Mouse (Mus musculus) heart, postnatal 0 days (tissue): ENCODE data around the gene Nr3c2. TPM values are rescaled to one million over a fixed set of nuclear protein-coding genes. Genes with fewer than 3 reads are reported as not detected.
A peak's percentile ranks its signal among the peaks of the same experiment; 100 is the strongest.

ENCODE experiments used
- ATAC-seq: fragments of 200-750 bp; cut with Nextera tagmentation; 2 replicates; pipeline ENCODE4 v1.8.0; 2017; ENCODE audit warnings: low read depth, moderate number of reproducible peaks, moderate library complexity; ENCODE audit not compliant: insufficient read depth
- DNase-seq: peaks from one replicate; pipeline ENCODE4 v3.0.0-alpha.2; 2016; ENCODE audit warnings: low spot score
- H3K27ac ChIP-seq: fragments of 300-500 bp; sonication (generic); 2 replicates; pipeline ENCODE4 v1.5.1; 2014; ENCODE audit warnings: low read depth, mild to moderate bottlenecking
- H3K27me3 ChIP-seq: fragments of 300-500 bp; sonication (generic); 2 replicates; pipeline ENCODE4 v1.6.1; 2014; ENCODE audit warnings: low read length, mixed read lengths; ENCODE audit not compliant: control insufficient read depth, insufficient read depth
- H3K36me3 ChIP-seq: fragments of 300-500 bp; sonication (generic); replicated peaks from 2 replicates; pipeline ENCODE4 v1.6.1; 2014; ENCODE audit warnings: low read length, mixed read lengths; ENCODE audit not compliant: control insufficient read depth, insufficient read depth
- H3K4me1 ChIP-seq: fragments of 300-500 bp; sonication (generic); 2 replicates; pipeline ENCODE4 v1.6.1; 2014; ENCODE audit warnings: antibody characterized with exemption; ENCODE audit not compliant: control insufficient read depth, insufficient read depth
- H3K4me2 ChIP-seq: fragments of 300-500 bp; sonication (generic); 2 replicates; pipeline ENCODE4 v1.6.1; 2014; ENCODE audit warnings: low read depth, mild to moderate bottlenecking, low read length, moderate library complexity
- H3K4me3 ChIP-seq: fragments of 300-500 bp; sonication (generic); 2 replicates; pipeline ENCODE4 v1.5.1; 2014; ENCODE audit warnings: low read depth, low read length
- H3K9ac ChIP-seq: fragments of 300-500 bp; sonication (generic); replicated peaks from 2 replicates; pipeline ENCODE4 v1.6.1; 2014; ENCODE audit warnings: low read depth, low read length, mixed read lengths
- H3K9me3 ChIP-seq: fragments of 300-500 bp; sonication (generic); replicated peaks from 2 replicates; pipeline ENCODE4 v1.6.1; 2016; ENCODE audit warnings: low read length; ENCODE audit not compliant: control insufficient read depth
- CTCF ChIP-seq: IDR thresholded peaks from 2 replicates; pipeline ENCODE4 v1.5.1; 2016; ENCODE audit warnings: antibody characterized with exemption, control low read depth, low read depth
- EP300 ChIP-seq: IDR thresholded peaks from 2 replicates; pipeline ENCODE4 v1.6.1; 2016; ENCODE audit warnings: antibody characterized with exemption, low read depth
- WGBS: fragments of 180-500 bp; shearing (Covaris S2); extraction: QIAGEN DNeasy Blood & Tissue Kit; methylation state at CpG from one replicate; pipeline ENCODE4 v1.1.7; 2014; 5-methylcytosine and 5-hydroxymethylcytosine counted together
- polyA plus RNA-seq: library from polyadenylated mRNA; unstranded; fragments of >200 nt; fragmentation: Nextera tagmentation; extraction: Ambion mirVana; gene quantifications from 2 replicates; pipeline ENCODE4 v1.2.1, GENCODE M21; 2015
- total RNA-seq: library from RNA; depleted of rRNA; stranded (reverse); fragments of >200 nt; gene quantifications from 2 replicates; pipeline ENCODE4 v1.2.3, GENCODE M21; 2014; ENCODE audit warnings: low replicate concordance; rRNA removed

Nr3c2 gene
- 8.2 and 10.8 TPM in 2 replicates for total RNA-seq
- polyA plus RNA-seq = 7.6 and 8.2 TPM in 2 replicates

DNA sequence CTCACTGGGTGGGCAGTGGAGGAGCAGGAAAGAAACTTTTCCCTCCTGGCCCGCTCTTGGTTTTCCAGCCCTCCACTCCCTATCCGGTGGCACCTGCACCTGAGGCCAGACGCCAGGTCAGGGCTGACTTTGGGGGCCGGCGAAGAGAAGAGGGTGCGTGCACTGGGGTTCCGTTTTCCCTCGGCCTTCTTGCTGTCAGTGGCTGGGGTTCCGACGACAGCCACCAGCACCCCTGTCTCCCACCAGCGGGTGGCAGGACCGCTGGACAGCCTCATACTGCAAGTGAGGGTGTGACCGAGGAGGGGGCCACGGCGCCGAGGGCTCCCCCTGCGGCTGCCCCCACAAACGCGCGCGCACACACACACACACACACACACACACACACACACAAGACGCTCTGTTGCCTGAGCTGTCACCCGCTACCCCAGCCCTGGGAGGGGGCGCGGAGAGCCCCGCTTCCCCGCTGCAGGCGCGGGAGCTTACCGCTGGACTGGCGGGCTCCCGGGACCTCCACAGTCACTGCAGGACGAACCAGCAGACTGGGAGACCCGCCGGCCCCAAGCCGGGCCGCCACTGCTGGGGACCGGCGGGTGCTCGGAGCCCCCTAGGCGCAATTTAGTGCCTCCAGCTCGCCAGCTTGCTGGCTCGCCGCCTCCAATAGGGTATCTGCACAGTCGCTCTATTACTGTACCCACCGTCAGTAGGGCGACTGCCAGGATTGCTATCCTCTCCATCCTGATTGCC, at the start of gene Nr3c2:
TSS of gene Nr3c2 (plus strand) at position 32 of the 744 bp plus-strand sequence.
- TF ChIP-seq CTCF (peak; percentile 35), EP300 (no peak)
- H3K4me1 ChIP-seq = peaks cover 5% of the 10 kb centered on the region; the same call in 1 of the 2 replicates
- H3K27me3 ChIP-seq = no peaks in the 10 kb centered on the region
- 1% methylated on average over 46 of the region's 47 CpGs for WGBS
- peak within 1 kb of the TSS; percentile 71 for H3K4me3 ChIP-seq
- ATAC-seq (peak; percentile 25; the same call in 1 of the 2 replicates), DNase-seq (peak; percentile 24)
- no peaks in the 10 kb centered on the region for H3K36me3 ChIP-seq
- peak within 1 kb of the TSS; percentile 99 for H3K4me2 ChIP-seq
- peak within 1 kb of the TSS; percentile 75 for H3K27ac ChIP-seq
- no peaks in the 10 kb centered on the region for H3K9me3 ChIP-seq
- H3K9ac ChIP-seq = peak within 1 kb of the TSS; percentile 70

DNA sequence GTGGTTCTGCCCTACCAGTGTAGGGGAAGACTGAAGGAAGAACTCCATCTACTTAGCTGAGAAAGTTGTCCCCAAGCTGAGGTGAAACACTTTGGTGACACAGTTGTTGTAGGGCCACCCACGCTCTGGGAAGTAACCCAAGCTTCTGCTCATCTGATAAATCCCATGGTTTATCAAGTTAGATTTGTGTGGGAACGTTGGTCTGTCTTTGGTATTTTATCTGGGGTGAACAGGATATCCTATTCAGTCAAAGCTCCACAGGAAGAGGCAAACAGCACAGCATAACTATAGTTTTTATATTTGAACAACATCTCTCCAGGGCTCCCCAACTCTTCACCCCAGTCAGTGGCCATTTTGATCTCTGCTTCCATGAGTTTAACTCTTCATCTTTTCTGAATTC, 40.7 kb upstream of the Nr3c2 start:
- ATAC-seq (no peak), DNase-seq (no peak)
- H3K4me2 ChIP-seq = no peak overlapping the region
- H3K4me1 ChIP-seq = no peaks in the 10 kb centered on the region
- TF ChIP-seq CTCF = no peak
- no peak for TF ChIP-seq EP300
- H3K27me3 ChIP-seq = no peaks in the 10 kb centered on the region
- no peaks in the 10 kb centered on the region for H3K36me3 ChIP-seq
- H3K4me3 ChIP-seq = no peak overlapping the region
- 42% methylated on average over 2 of the region's 2 CpGs for WGBS
- H3K9ac ChIP-seq = no peak overlapping the region
- H3K9me3 ChIP-seq = no peaks in the 10 kb centered on the region
- no peak overlapping the region for H3K27ac ChIP-seq

DNA sequence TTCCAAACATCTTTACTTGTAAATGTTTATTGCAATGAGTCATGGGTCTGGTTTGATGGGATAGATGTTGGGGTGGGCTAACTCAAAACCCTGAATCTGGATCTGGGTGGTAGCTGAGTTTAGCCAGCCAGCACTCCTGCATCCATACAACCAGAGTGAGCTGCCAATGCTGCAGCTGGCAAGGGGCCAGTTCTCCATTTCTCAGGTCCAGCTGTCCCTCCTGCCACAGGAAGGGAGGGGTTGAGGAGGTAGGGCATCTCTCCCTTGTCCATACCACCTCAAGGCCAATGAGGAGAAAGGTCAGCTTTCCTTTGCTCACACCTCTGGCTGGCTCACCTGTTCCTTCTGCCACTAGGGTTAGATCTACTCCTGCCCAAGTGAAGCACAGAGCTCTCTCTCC, 39.5 kb upstream of the Nr3c2 start:
- Histone ChIP-seq H3K27ac (no peak overlapping the region), H3K9me3 (no peaks in the 10 kb centered on the region), H3K4me3 (no peak overlapping the region), H3K36me3 (no peaks in the 10 kb centered on the region), H3K4me1 (no peaks in the 10 kb centered on the region), H3K27me3 (no peaks in the 10 kb centered on the region), H3K9ac (no peak overlapping the region), H3K4me2 (no peak overlapping the region)
- no peak for TF ChIP-seq EP300
- no peak for TF ChIP-seq CTCF
- ATAC-seq = no peak
- DNase-seq = no peak

DNA sequence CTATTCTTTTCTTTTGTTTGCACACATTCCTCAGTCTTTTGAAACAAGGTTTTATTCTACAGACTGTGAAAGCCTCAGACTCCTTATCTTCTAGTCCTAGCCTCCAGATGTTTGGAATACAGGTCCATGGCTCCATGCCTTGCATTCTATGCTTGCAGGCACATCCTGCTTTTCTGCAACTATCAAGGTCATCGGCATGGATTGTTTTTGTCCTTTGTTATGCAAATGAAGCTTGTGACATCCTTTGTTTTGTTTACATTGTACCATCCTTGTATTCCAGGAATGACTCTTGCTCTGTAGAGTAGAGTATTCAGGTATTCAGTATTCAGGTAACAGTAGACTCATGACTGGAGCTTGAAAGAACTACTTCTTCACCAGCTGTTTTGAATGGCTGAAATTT, 36.2 kb upstream of the Nr3c2 start:
- no peaks in the 10 kb centered on the region for H3K4me1 ChIP-seq
- H3K27me3 ChIP-seq = no peaks in the 10 kb centered on the region
- H3K36me3 ChIP-seq = no peaks in the 10 kb centered on the region
- no peak overlapping the region for H3K4me2 ChIP-seq
- no peak for TF ChIP-seq CTCF
- H3K4me3 ChIP-seq = no peak overlapping the region
- H3K9ac ChIP-seq = no peak overlapping the region
- ATAC-seq (no peak), DNase-seq (no peak)
- no peaks in the 10 kb centered on the region for H3K9me3 ChIP-seq
- WGBS = 83% methylated on average over 1 of the region's 1 CpGs
- H3K27ac ChIP-seq = no peak overlapping the region

DNA sequence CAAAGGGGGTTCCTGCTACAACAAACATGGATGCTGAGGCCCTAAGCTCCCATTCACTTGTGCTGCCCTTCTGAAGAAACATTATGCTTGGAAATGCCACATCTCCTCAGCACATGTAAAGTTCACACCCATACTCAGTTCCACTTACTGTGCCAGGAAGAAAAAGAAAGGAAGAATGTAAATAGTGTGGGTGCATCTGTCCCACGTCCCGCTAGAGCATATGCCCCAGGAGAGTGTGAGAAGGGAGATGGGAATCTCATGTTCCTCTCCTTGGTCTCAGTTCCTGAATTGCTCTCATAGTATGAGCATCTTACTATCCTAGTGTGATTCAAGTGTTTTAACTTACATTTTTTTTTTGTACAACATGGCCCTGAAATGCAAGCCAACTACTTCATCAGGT, 22.4 kb upstream of the Nr3c2 start:
- no peaks in the 10 kb centered on the region for H3K9me3 ChIP-seq
- no peak for TF ChIP-seq CTCF
- TF ChIP-seq EP300 = no peak
- H3K27me3 ChIP-seq = no peaks in the 10 kb centered on the region
- H3K27ac ChIP-seq = no peak overlapping the region
- WGBS = 94% methylated on average over 2 of the region's 2 CpGs
- H3K4me1 ChIP-seq = no peaks in the 10 kb centered on the region
- no peak overlapping the region for H3K9ac ChIP-seq
- DNase-seq (no peak), ATAC-seq (no peak)
- no peak overlapping the region for H3K4me3 ChIP-seq
- H3K4me2 ChIP-seq = no peak overlapping the region
- H3K36me3 ChIP-seq = no peaks in the 10 kb centered on the region

DNA sequence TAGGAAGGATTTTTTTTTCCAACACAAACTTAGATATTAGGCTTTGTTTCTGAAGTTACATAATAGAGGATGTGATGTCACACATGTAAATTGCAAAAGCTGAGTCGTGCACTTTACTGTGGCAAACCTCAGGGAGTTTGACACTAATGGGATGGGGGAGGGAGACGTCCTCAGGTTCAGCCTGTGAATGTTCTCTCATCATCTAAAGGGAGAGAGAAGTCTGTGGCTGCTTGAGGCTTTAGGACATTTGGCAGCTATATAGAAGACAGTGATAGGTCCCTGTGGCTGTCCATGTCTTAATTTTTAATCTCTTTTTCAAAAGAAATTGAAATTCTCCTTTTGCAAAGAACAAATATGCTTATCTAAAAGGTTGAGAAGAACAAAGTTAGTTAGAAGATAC, 2.2 kb upstream of the Nr3c2 start:
- Histone ChIP-seq H3K4me3 (no peak overlapping the region), H3K27me3 (no peaks in the 10 kb centered on the region), H3K4me2 (no peak overlapping the region), H3K9ac (no peak overlapping the region), H3K27ac (no peak overlapping the region), H3K4me1 (0 out of 2 replicates have a peak, but pooled peaks cover 5% of the 10 kb centered on the region), H3K9me3 (no peaks in the 10 kb centered on the region), H3K36me3 (no peaks in the 10 kb centered on the region)
- WGBS = 13% methylated on average over 2 of the region's 2 CpGs
- no peak for TF ChIP-seq CTCF
- TF ChIP-seq EP300 = no peak
- no peak for ATAC-seq
- DNase-seq = no peak
